Mouse (Mus musculus) erythroid progenitor cell, adult 5-6 weeks (primary cell): Measurements from ENCODE around the gene Dnm3. TPM values are rescaled to one million over a fixed set of nuclear protein-coding genes. Genes with fewer than 3 reads are reported as not detected.

Source experiments
- ATAC-seq: replicated peaks from 2 replicates; pipeline ENCODE4 v1.8.0; 2016; ENCODE audit warnings: moderate number of reproducible peaks, mild to moderate bottlenecking, moderate TSS enrichment, inconsistent platforms; ENCODE audit not compliant: poor library complexity, low FRiP score, severe bottlenecking
- total RNA-seq, 2 experiments: library from RNA; stranded (forward) in 1 of 2; stranded (reverse) in 1 of 2; fragments of 150-400 nt in 1 of 2; fragments of 186-747, 209-891 nt in 1 of 2; gene quantifications; 2 replicates each; pipeline versions ENCODE4 v1.2.3 to v1.2.4; 2015 to 2017; ENCODE audit warnings: low replicate concordance in 2 of 2

Gene Dnm3
- total RNA-seq, 2 experiments from 2014 or later, result not detected

DNA sequence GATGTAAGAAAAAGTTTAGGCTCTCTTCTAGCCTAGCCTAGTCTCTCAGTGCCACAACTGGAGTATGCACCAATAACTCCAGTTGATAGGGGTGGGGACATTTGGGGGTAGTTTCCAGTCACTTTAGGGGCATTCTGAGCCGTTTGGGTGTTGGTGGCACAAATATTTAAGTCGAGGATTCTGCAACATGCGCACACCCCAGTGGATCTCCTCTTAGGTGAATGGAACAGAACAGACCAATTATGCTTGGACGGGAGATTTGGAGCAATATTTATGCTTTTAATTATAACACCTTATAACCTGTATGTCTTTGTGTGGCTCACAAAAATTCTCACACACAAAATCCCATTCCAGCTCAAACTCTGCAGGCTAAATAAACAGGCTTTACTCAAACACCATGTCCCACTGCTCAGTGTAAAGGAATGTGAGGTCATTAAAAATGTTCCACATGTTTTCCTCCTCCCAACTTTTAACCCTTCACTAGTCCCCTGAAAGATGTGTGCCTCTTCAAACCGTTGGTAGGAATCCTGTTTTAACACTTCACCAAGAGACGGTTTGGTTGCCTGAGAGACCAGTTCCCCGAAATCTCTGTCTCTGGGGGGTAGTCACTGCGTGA, 462.5 kb downstream of the Dnm3 start:
- no peak for ATAC-seq

DNA sequence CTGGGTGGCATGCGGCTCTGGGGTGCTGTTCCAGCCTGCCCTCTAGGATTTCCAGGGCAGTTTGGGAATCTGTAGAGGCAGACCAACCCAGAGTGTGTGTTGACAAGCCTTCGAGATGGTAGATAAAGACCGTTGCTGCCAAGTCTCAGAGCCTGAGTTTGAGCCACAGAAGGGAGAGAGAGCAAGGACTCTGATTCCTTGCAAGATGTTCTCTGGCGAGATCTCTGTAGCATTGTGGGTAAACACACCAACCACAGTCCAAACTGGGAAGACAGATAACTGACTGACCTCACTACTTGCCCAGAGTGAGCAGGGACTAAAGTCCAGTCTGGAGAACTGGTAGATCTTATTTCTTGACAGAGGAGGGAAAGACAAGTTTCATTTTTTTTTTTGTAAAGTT, 464.3 kb downstream of the Dnm3 start:
- no peak for ATAC-seq

DNA sequence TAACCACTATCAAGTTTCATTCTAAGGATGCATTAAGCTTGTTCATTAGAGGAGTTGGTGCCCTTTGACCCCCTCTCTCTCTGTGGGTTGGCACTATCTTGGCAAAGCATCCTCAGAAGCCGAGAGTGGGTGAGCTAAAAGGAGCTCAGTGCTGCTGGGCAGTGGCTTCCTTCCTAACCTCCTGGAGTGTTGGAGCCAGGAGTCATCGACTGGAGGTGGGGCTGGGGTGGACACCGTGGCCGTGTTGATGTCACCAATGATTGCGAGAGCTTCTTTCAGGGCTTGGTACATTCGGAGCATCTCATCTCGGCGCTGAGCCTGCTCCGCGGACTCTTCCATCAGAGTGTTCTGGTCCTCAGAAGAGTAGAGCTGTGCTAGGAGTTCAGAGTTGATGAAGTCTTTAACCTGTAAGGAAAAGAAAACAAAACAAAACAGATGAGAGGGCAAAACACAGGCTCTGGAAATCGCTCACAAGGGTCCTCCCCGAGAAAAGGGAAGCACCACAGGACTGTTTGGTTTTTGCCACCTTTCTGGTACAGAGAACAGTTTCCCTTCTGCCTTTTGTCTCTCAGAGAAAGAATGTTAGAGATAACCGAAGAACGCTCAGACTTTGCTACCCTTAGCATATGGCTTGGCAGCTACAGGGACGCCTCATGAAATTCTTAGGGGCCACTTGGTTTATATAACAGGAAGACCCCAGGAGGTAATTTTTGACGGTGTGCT, 466.1 kb downstream of the Dnm3 start:
- no peak for ATAC-seq

DNA sequence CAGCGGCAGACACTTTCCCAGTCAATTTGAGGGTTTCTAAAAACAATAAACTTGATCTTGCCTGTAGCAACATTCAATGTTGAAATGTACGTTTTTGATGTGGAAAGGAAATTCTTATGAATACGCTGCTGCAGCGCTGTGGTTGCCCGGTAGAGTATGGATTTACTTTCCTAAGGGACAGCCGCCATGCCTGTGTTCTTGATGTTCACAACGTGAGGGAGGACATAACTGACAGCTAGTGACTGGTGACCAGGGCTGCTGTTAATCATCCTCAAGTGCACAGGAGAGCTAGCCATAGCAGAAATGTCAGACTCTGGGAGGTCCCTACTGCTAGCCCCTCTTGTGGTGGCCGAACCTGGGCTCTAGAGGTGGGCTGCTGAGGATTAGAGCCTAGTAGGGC, 468.7 kb downstream of the Dnm3 start:
- ATAC-seq, result no peak

DNA sequence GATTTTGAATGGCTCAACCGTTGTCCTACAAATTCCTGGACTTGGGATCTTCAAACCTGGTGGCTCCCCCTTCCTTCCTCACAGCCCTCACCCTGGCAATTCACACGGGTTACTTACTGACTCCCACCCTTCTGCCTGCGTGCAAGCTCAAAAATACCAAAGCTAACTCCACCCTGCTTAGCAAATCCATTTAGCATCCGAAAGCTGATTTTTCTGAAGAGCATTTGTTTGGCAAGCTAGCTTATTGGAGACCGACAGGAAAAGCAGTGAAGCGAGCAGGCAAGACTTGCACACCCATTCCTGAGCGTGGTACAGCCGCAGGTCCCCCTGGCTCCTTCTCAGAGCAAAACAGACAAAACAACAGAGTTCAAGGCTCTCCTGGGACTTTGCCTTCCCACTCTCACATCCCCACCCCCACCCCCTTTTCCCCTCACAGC, 469.2 kb downstream of the Dnm3 start:
- no peak for ATAC-seq

DNA sequence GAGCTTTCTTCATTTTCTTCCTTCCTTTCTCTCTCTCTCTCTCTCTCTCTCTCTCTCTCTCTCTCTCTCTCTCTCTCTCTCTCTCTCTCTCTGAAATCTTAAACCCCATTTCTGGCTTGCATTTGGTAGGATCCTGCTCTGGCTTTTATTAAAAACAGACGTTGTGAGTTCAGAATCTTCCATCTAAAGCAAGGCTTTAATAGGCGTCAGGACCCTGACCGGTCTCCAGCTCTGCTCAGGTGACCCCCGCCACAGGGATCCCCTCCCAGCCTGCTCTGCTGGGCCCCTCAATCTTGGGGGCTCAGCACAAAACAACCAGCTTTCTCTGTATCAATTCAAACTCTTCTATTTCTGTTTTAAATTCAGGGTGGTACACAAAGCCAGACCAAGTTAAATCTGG, 469.6 kb downstream of the Dnm3 start:
- no peak for ATAC-seq

DNA sequence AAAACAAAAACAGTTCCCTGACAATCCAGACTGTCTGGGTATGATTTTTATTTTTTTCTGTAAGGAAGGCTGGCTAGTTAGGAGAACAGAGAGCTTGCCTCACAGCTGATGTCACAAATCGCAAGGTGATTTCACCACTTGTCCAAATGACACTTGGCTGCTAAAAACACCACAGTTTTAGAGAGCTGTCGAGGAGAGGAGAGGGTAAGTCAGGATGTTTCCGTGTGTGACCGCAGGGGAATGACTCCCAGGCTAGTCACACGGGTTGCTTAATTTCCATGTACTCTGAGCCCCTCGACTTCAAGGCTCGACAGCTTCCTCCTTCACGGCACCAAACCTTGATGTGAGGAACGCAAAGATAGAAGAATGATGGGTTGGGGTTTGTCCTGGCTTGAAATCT, 471.7 kb downstream of the Dnm3 start:
- no peak for ATAC-seq

DNA sequence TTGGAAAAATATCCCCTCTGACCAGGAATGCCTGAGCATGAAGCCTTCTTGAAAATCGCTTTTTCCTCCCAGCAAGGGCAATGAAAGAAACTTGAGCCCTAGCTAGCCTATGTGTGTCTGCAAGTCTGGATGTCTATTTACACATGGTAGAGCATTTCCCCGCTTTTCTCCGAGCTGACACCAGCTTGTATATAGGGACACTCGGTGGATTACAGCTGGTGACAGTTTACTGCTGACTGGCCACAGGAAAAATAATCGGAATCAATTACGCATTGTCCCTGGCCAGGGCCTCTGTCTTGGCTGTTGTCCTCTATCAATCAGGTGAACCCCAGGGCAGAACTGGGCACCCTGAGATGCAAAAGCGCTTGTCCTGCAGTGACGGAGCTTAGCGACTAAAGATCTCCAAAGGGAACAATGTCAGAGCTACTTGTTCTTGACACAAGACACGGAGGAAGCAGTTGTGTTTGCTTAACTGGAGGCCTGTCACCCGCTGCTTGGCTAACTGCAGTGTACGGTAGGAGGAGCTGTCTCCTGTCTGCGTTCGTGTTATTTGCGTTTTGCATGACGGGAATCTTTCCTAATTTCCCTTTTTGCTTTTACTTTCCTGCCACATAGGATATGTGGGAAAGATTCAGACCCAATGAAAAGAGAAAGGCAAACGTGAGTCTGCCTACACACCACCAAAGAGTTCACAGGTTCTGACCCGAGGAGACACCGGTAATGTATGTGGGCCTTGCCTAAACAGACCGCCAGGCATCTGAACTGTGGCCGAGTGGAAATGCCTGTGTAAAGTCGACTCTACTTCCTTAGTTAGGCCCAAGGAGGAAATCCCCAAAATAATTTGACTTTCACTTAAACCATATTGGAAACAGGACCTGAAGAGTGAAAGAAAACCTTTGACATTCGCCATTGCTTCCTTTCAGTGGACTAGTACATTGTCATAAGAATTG, 472.7 kb downstream of the Dnm3 start:
- no peak for ATAC-seq

DNA sequence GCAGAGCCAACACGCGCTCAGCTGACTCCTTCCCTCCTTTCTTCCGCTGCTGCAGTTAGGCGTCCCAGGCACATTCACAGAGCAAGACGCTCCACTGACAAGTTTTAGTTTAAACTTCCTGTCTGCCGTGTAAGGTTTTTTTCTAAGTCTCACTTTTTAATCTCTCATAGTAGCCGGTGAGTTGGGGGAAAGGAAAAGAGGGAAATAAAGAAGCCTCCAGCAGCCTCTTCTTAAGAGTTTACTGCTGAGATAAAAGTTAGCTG, 473.4 kb downstream of the Dnm3 start:
- ATAC-seq, result no peak

DNA sequence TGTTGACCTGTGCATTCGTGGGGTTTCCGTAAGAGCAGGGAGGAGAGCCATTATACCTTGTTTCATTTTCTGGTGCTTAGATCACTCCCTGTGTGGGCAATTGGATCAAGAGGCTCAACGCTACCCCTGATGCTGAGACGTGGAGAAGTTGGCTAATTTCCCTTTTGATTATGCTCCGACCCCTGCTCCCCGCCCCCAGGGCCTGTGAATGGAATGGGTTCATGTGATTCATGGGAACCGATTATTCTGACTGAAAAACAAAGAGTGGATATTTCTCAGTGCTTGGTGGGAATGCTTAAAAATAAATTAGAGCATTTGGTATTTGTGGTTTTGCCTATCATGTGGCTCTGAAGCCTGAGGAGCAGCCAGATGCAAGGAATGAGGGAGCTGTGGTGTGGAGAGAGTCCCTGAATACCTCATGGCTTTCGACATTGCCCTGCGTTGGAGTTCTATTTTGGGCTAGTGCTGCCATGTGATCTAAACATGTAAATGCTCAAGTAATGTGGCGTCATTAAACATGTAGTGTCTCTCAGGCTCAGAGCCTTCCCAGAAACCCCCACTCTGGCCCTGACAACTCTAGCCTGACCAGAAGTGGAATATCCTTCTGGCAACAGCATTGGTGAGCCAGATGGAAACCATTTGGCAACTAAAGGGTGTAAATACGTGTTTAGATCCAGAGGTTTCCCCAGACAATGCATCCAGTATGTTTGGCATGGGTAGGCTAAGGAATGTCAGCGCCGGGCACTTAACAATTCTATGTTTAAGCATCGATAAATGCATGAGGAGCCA, 473.9 kb downstream of the Dnm3 start:
- ATAC-seq, result no peak

DNA sequence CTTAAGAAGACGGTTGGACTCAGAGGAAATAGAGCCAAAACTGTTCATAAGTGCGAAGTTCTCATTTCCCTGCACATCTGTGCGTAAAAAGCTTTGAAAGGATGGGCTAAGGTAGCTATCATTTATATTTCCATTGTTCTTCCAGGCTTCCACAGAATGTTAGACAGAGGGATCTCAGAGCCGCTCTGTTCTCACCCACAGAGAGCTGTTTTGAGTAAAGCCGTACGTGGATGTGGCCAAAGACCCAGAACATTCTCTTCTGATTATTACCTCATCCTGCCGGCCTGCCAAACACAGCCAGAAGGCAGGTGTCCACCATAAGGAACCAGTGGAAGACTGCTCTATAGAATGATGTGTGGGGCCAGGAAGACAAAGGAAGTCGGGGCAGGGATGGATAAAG, 476.5 kb downstream of the Dnm3 start:
- no peak for ATAC-seq

DNA sequence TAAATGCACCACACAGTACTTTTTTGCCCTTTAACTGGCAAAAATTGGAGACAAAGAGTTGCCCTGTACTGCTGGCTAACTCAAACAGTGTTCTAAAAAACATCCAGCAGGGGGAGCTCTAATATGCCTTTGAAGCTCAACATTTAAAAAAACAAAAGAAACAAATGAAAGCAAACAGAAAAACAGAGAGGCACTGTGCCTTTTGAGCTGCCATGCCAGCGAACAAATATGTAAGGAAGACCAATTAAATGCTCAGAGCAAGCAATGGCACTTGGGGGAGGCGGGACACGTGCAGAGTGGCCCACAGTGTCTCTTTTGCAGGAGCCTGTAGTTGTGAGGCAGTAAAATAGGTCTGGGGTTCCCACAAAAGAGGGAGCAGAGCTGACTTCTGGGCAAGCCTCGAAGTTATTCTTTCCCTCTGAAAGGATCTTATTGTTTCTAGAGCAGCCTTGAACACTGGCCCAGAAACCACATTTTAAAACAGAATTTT, 477.9 kb downstream of the Dnm3 start:
- peak; percentile 58; the same call in 1 of the 2 replicates for ATAC-seq

DNA sequence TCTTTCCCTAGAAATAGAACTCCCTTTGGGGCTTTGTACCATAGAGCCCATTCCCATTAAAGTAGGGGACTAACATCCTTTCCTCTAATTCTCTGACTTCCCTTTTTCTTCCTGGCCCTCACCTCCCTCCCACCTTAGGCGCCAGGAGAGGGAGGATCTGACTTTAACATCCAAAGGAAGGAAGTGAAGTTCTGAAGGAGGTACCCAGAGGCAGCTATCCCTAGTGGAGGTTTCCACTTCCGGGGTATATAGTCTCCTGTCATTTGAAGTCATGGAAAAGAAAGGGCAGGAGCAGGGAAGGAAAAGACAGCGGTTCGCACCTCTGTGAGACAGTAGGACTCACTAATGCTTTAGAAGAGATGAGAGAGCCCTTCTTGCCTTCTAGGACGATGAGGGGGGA, 478.5 kb downstream of the Dnm3 start:
- ATAC-seq, result no peak

DNA sequence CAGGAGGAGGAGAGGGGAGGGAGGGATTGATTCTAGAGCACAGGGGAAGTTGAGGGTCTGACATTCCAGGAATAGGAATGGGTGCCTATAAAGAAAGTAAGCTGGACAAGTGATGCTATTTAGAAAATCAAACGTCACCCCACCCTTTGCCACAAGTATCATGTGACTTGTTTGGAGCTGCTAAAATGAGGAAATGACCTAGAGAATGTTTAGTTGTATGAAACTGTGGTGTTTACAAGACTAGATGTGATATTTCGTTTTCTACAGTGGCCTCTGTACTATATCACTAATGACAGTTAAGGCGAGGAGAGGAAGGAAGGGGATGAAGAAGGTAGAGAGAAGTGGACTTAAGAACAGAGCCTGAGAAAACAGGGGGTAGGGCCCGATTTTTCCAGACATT, 479.1 kb downstream of the Dnm3 start:
- no peak for ATAC-seq

DNA sequence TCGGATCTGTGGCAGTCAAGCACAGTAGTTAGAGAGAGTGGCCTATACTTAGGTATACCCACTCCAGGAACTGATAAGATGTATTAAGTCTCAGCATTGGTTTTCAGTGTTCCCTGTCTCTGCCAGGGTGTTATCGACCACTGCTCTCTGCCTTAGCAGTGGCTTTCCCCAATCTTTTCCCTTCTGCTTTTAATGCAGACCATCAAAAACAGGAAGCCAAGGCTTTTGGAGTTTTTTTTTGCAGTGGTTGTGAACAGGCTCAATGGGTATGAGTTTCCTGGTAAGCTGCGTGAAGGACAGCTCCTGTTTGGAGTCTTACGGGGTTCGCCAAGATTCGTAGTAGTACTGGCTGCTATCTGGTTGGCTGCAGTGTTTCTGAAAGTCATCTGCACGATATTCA, 485.4 kb downstream of the Dnm3 start:
- no peak for ATAC-seq

DNA sequence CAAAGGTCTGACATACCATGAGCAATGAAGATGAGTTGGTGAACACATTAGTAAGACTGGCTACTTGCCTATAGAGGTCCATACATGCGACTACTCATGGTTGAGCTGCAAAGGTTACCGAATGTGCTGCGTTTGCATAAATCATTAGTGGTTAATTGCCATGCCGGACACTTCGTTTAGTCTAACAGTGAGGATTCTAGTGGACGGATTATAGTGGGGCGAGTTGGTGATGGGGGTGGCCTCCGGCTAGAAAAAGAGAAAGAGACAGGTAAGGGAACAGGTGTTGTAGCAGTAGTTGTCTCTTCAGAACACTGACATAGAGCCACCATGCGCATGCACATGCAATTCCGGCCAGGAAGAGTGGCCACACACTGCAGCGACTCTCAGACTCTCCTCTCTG, 486.0 kb downstream of the Dnm3 start:
- no peak for ATAC-seq

DNA sequence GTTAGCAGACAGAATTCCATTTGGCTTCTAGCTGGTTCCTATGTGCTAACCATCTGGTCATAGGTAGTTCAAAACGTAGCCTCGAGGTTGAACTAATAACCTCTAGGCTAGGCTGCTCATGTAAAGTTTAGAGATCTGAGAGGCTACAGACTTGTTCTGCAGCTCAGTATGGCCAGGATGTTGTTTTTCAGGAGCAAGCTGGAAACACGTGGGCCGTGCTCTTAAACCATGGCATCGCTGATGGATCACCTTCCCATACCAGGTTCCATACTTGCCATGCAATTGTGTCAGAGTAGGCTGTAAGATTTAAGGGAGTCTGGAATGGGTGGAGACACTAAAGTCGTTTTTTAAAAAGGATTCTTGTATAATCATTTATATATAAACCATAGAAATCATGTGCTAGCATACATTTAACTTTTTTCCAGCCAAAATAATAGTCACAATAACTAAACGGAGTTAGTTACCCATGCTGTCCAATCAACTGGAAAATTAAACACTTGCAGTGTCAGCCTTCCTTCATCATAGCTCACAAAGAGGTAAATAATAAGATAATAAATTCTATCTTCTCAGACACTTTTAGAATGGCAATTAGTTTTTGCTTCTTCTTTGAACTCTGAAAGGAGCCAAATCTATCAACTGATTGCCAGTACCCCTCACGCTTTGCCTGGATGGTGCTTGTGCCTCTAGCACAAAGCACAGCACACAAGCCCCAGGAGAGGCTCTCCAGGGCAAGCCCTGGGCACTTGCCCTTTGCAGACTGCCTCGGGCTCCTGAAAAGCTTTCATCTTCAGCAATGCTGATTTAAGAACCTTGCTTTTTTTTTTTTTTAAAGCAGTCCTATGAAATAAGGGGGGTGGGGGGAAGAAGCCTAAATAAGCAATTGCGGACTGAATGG, 486.9 kb downstream of the Dnm3 start:
- no peak for ATAC-seq

DNA sequence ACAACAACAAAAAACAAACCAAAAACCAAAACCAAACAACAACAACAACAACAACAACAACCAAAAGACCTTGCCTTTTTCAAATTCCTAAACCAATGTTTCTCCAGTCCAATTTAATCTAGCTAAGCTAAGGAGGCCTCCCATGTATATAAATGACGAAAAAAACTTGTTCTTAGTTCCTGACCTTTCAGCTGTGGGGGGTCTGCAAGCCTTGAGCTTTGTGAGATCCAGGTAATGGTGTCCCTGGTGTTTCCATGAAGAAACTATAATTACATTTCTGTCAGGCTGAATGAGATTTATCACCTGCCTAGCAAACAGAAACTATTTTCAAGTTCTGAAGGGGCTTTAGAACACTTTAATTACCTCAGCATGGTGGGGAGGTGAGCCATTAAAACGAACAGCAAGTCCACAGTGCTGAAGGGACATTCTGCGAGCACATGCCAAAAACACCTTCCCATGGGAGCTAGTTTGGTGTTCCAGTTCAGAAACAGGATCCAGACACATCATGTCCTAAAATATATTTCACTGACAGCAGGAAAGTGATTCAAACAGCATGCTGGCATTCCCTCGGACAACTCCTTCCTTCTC, 493.8 kb downstream of the Dnm3 start:
- ATAC-seq, result no peak

DNA sequence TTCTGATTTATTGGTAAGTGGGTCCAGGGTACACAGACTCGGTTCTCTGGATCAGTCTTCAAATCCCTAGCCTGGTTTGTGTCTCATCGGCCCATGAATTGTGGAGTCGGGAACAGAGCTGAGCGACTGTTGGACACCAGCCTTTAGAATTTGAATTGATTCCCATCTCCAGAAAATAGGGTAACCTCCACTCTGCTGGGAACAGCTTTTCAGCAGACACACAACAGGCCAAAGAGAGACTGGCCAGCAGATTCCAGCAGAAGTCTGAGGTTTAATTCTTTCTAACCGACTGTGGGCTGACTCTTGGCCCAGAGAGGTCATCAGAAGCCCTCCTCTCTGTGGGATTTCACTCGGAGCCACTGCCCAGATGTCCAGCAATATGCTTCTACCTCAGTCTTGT, 494.4 kb downstream of the Dnm3 start:
- no peak for ATAC-seq
